Mouse (Mus musculus) liver, embryonic 11.5 days (tissue): ENCODE data around the gene Nod2. TPM values are rescaled to one million over a fixed set of nuclear protein-coding genes. Genes with fewer than 3 reads are reported as not detected.

ENCODE experiments used
- ATAC-seq: fragments of 200-750 bp; cut with Nextera tagmentation; replicated peaks from 2 replicates; pipeline ENCODE4 v1.8.0; 2017; ENCODE audit warnings: moderate number of reproducible peaks, mild to moderate bottlenecking, moderate TSS enrichment, moderate library complexity; ENCODE audit not compliant: low FRiP score
- DNase-seq: peaks from one replicate; pipeline ENCODE4 v3.0.0-alpha.2; 2017; ENCODE audit warnings: low spot score
- H3K27ac ChIP-seq: fragments of 300-500 bp; sonication (generic); 2 replicates; pipeline ENCODE4 v1.5.1; 2014; ENCODE audit warnings: mild to moderate bottlenecking, low read depth, low read length, control low read depth
- H3K27me3 ChIP-seq: fragments of 300-500 bp; sonication (generic); replicated peaks from 2 replicates; pipeline ENCODE4 v1.6.1; 2014; ENCODE audit warnings: low read length, mixed read lengths; ENCODE audit not compliant: control insufficient read depth, insufficient read depth
- H3K36me3 ChIP-seq: fragments of 300-500 bp; sonication (generic); 2 replicates; pipeline ENCODE4 v1.6.1; 2014; ENCODE audit warnings: mild to moderate bottlenecking, low read length, moderate library complexity, mixed read lengths; ENCODE audit not compliant: control insufficient read depth, insufficient read depth
- H3K4me1 ChIP-seq: fragments of 300-500 bp; sonication (generic); replicated peaks from 2 replicates; pipeline ENCODE4 v1.6.1; 2014; ENCODE audit warnings: low read length, mixed read lengths; ENCODE audit not compliant: control insufficient read depth, insufficient read depth
- H3K4me2 ChIP-seq: fragments of 300-500 bp; sonication (generic); 2 replicates; pipeline ENCODE4 v1.6.1; 2014; ENCODE audit warnings: mild to moderate bottlenecking, control low read depth, moderate library complexity
- H3K4me3 ChIP-seq: fragments of 300-500 bp; sonication (generic); 2 replicates; pipeline ENCODE4 v1.5.1; 2014; ENCODE audit warnings: low read depth, low read length, control low read depth
- H3K9ac ChIP-seq: fragments of 300-500 bp; sonication (generic); 2 replicates; pipeline ENCODE4 v1.6.1; 2014; ENCODE audit warnings: low read depth, low read length, control low read depth
- H3K9me3 ChIP-seq: fragments of 300-500 bp; sonication (generic); 2 replicates; pipeline ENCODE4 v1.6.1; 2016; ENCODE audit warnings: low read length, inconsistent platforms, mixed read lengths; ENCODE audit not compliant: control insufficient read depth
- WGBS: fragments of 180-500 bp; shearing (Covaris S2); extraction: QIAGEN DNeasy Blood & Tissue Kit; methylation state at CpG from one replicate; pipeline ENCODE4 v1.1.7; 2014; 5-methylcytosine and 5-hydroxymethylcytosine counted together
- polyA plus RNA-seq: library from polyadenylated mRNA; unstranded; fragments of >200 nt; fragmentation: Nextera tagmentation; extraction: Ambion mirVana; gene quantifications from 2 replicates; pipeline ENCODE4 v1.2.1, GENCODE M21; 2014

Gene Nod2
- polyA plus RNA-seq, result 0.04 and 0.15 TPM in 2 replicates

GRCm38 (mm10) chr8:88646837-88647778, at the start of gene Nod2:
TSS of gene Nod2 (plus strand) at chr8:88647315.
- Histone ChIP-seq H3K9ac (no peak within 1 kb of the TSS), H3K4me1 (no peaks in the 10 kb centered on the region; the same call in 1 of the 2 replicates), H3K36me3 (no peaks in the 10 kb centered on the region), H3K27me3 (peaks cover 7% of the 10 kb centered on the region), H3K4me2 (peak within 1 kb of the TSS; percentile 70), H3K9me3 (no peaks in the 10 kb centered on the region), H3K4me3 (peak within 1 kb of the TSS; percentile 31), H3K27ac (no peak within 1 kb of the TSS)
- DNase-seq (peak; percentile 75), ATAC-seq (peak; percentile 76)
- WGBS, result 9% methylated on average over 33 of the region's 33 CpGs

GRCm38 (mm10) chr8:88598578-88598977, 48.5 kb upstream of the Nod2 start:
- DNase-seq, result no peak
- Histone ChIP-seq H3K4me3 (no peak overlapping the region), H3K4me1 (no peaks in the 10 kb centered on the region), H3K4me2 (no peak overlapping the region), H3K36me3 (no peaks in the 10 kb centered on the region), H3K9me3 (no peaks in the 10 kb centered on the region), H3K27ac (no peak overlapping the region), H3K27me3 (peaks cover 3% of the 10 kb centered on the region; the same call in 1 of the 2 replicates), H3K9ac (no peak overlapping the region)
- 65% methylated on average over 5 of the region's 5 CpGs for WGBS
- ATAC-seq, result no peak

- Histone ChIP-seq H3K4me1 (no peaks in the 10 kb centered on the region), H3K27me3 (peaks cover 3% of the 10 kb centered on the region; the same call in 1 of the 2 replicates), H3K9me3 (no peaks in the 10 kb centered on the region), H3K36me3 (no peaks in the 10 kb centered on the region), H3K4me3 (no peak overlapping the region), H3K4me2 (no peak overlapping the region), H3K9ac (no peak overlapping the region), H3K27ac (no peak overlapping the region)
- DNase-seq (no peak), ATAC-seq (no peak)
- 69% methylated on average over 7 of the region's 7 CpGs for WGBS
These were observed 47.6 kb upstream of the Nod2 start for GRCm38 (mm10) chr8:88599491-88599890.

GRCm38 (mm10) chr8:88603446-88603989, 43.6 kb upstream of the Nod2 start:
- H3K27ac ChIP-seq, result no peak overlapping the region
- H3K4me3 ChIP-seq, result no peak overlapping the region
- no peaks in the 10 kb centered on the region for H3K9me3 ChIP-seq
- H3K27me3 ChIP-seq, result peaks cover 3% of the 10 kb centered on the region; the same call in 1 of the 2 replicates
- H3K9ac ChIP-seq, result no peak overlapping the region
- WGBS, result 13% methylated on average over 10 of the region's 10 CpGs
- DNase-seq, result no peak
- no peak for ATAC-seq
- H3K36me3 ChIP-seq, result no peaks in the 10 kb centered on the region
- H3K4me1 ChIP-seq, result no peaks in the 10 kb centered on the region
- H3K4me2 ChIP-seq, result peak overlapping the region; percentile 28; the same call in 1 of the 2 replicates

GRCm38 (mm10) chr8:88604065-88605038, 42.8 kb upstream of the Nod2 start:
- H3K4me1 ChIP-seq, result no peaks in the 10 kb centered on the region
- peak overlapping the region; percentile 28; the same call in 1 of the 2 replicates for H3K4me2 ChIP-seq
- peaks cover 3% of the 10 kb centered on the region; the same call in 1 of the 2 replicates for H3K27me3 ChIP-seq
- no peak overlapping the region for H3K4me3 ChIP-seq
- WGBS, result 16% methylated on average over 20 of the region's 20 CpGs
- no peak overlapping the region for H3K27ac ChIP-seq
- H3K36me3 ChIP-seq, result no peaks in the 10 kb centered on the region
- DNase-seq (peak; percentile 61), ATAC-seq (peak; percentile 43; the same call in 1 of the 2 replicates)
- H3K9ac ChIP-seq, result no peak overlapping the region
- no peaks in the 10 kb centered on the region for H3K9me3 ChIP-seq

GRCm38 (mm10) chr8:88605361-88606040, 41.6 kb upstream of the Nod2 start:
- H3K9me3 ChIP-seq, result no peaks in the 10 kb centered on the region
- H3K4me1 ChIP-seq, result no peaks in the 10 kb centered on the region
- peaks cover 3% of the 10 kb centered on the region; the same call in 1 of the 2 replicates for H3K27me3 ChIP-seq
- no peak overlapping the region for H3K27ac ChIP-seq
- no peak overlapping the region for H3K9ac ChIP-seq
- ATAC-seq, result no peak
- H3K4me2 ChIP-seq, result no peak overlapping the region
- no peaks in the 10 kb centered on the region for H3K36me3 ChIP-seq
- no peak for DNase-seq
- WGBS, result 53% methylated on average over 13 of the region's 13 CpGs
- H3K4me3 ChIP-seq, result no peak overlapping the region

GRCm38 (mm10) chr8:88609036-88609435, 38.1 kb upstream of the Nod2 start:
- Histone ChIP-seq H3K4me2 (no peak overlapping the region), H3K9me3 (no peaks in the 10 kb centered on the region), H3K4me1 (no peaks in the 10 kb centered on the region), H3K4me3 (no peak overlapping the region), H3K27me3 (no peaks in the 10 kb centered on the region), H3K9ac (no peak overlapping the region), H3K27ac (no peak overlapping the region), H3K36me3 (no peaks in the 10 kb centered on the region)
- 71% methylated on average over 8 of the region's 8 CpGs for WGBS
- ATAC-seq, result no peak
- no peak for DNase-seq

GRCm38 (mm10) chr8:88610271-88610670, 36.8 kb upstream of the Nod2 start:
- Histone ChIP-seq H3K27me3 (no peaks in the 10 kb centered on the region), H3K27ac (no peak overlapping the region), H3K9me3 (no peaks in the 10 kb centered on the region), H3K4me1 (no peaks in the 10 kb centered on the region), H3K4me3 (no peak overlapping the region), H3K9ac (no peak overlapping the region), H3K4me2 (no peak overlapping the region), H3K36me3 (no peaks in the 10 kb centered on the region)
- WGBS, result 73% methylated on average over 6 of the region's 6 CpGs
- DNase-seq, result no peak
- no peak for ATAC-seq
